Mouse (Mus musculus): ENCODE results near the gene Olfr457. TPM values are rescaled to one million over a fixed set of nuclear protein-coding genes. Genes with fewer than 3 reads are reported as not detected.

The Olfr457 gene
- total and polyA plus RNA-seq, 2 experiments from 2014 or later, result not detected

DNA sequence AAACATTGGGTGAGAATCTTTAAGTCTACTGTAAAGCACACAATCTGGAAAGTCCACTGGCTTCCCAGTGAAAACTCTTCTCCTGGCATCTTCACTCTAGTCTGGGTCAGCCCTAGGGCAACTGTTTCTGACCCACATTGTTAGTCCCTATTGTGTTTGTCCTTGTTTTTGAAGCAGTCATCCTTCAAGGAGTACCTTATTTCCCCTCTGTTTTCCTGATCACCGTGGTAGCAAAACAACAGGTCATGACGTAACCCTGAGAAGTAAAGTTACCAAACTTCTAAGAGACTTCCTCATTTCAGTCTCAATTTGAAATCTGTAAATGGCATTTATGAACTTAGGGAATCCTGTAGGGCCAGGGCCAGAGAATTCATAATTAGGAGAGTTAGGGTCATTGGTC, 54.7 kb downstream of the Olfr457 start:
- no peaks in the 10 kb centered on the region for H3K36me3 ChIP-seq (replicated peaks; ENCODE audit: control insufficient read depth, insufficient read depth, low read length)
- ATAC-seq (ENCODE audit: insufficient read depth, low read depth) (no peak), DNase-seq (ENCODE audit: low spot score) (no peak)
- H3K27ac ChIP-seq (ENCODE audit: low read depth), result no peak overlapping the region
- WGBS, result 74% methylated on average over 2 of the region's 2 CpGs
- H3K27me3 ChIP-seq (ENCODE audit: control insufficient read depth, insufficient read depth, low read length), result no peaks in the 10 kb centered on the region
- H3K4me1 ChIP-seq (ENCODE audit: control insufficient read depth, insufficient read depth), result no peaks in the 10 kb centered on the region
- no peak for TF ChIP-seq CTCF (IDR thresholded peaks at IDR 0.05; ENCODE audit: low read depth)
- TF ChIP-seq EP300 (IDR thresholded peaks at IDR 0.05; ENCODE audit: low read depth), result no peak
- no peaks in the 10 kb centered on the region for H3K9me3 ChIP-seq (replicated peaks; ENCODE audit: control insufficient read depth, low read length)
- no peak overlapping the region for H3K4me3 ChIP-seq (ENCODE audit: low read depth, low read length)
- no peak overlapping the region for H3K9ac ChIP-seq (replicated peaks; ENCODE audit: low read depth, low read length)
- no peak overlapping the region for H3K4me2 ChIP-seq (ENCODE audit: low read depth, low read length)

DNA sequence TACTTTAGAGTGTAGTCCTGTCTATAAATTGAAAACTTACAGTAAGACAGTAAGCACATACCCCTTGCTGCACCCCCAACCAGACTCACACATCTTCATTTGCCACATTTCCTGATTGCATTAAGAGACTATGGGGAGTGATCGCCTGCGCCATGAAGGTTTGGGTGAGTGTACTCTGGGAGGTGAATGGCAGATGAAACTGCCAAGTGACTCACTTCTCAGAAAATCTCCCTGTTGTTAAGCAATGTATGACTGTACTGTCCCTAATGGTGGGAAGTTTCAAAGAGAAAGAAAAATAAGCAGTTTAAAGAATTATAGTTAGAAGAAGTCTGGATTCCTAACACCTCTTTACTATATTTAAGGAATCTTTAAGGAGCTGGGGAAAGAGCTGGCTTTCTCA, 56.7 kb downstream of the Olfr457 start:
- Histone ChIP-seq H3K9me3 (replicated peaks; ENCODE audit: control insufficient read depth, low read length) (no peaks in the 10 kb centered on the region), H3K27me3 (ENCODE audit: control insufficient read depth, insufficient read depth, low read length) (no peaks in the 10 kb centered on the region), H3K4me3 (ENCODE audit: low read depth, low read length) (no peak overlapping the region), H3K4me2 (ENCODE audit: low read depth, low read length) (no peak overlapping the region), H3K36me3 (replicated peaks; ENCODE audit: control insufficient read depth, insufficient read depth, low read length) (no peaks in the 10 kb centered on the region), H3K9ac (replicated peaks; ENCODE audit: low read depth, low read length) (no peak overlapping the region), H3K4me1 (ENCODE audit: control insufficient read depth, insufficient read depth) (no peaks in the 10 kb centered on the region), H3K27ac (ENCODE audit: low read depth) (no peak overlapping the region)
- TF ChIP-seq EP300 (IDR thresholded peaks at IDR 0.05; ENCODE audit: low read depth) (no peak), CTCF (IDR thresholded peaks at IDR 0.05; ENCODE audit: low read depth) (no peak)
- 84% methylated on average over 2 of the region's 2 CpGs for WGBS
- ATAC-seq (ENCODE audit: insufficient read depth, low read depth) (no peak), DNase-seq (ENCODE audit: low spot score) (no peak)

Other genes with a start within 250 kb of the Olfr457 start
- 27.8 and 32.4 TPM in 2 replicates for gene Gstk1, start 230.4 kb downstream of the Olfr457 start, total RNA-seq (2014; rRNA removed; ENCODE audit: low replicate concordance)
- 23.6 and 25.4 TPM in 2 replicates for gene Gstk1, start 230.4 kb downstream of the Olfr457 start, polyA plus RNA-seq (2015; fragmentation: Nextera tagmentation; extraction: Ambion mirVana)
- gene Tmem139, start 214.4 kb downstream of the Olfr457 start, total RNA-seq (2014; rRNA removed; ENCODE audit: low replicate concordance), result not detected in 2 replicates
- 0.10 and 0.26 TPM in 2 replicates for gene Tmem139, start 214.4 kb downstream of the Olfr457 start, polyA plus RNA-seq (2015; fragmentation: Nextera tagmentation; extraction: Ambion mirVana)
- 25.8 and 39.6 TPM in 2 replicates for gene Casp2, start 211.3 kb downstream of the Olfr457 start, total RNA-seq (2014; rRNA removed; ENCODE audit: low replicate concordance)
- 14.9 and 15.2 TPM in 2 replicates for gene Casp2, start 211.3 kb downstream of the Olfr457 start, polyA plus RNA-seq (2015; fragmentation: Nextera tagmentation; extraction: Ambion mirVana)
- gene Clcn1, start 189.7 kb downstream of the Olfr457 start, total RNA-seq (2014; rRNA removed; ENCODE audit: low replicate concordance), result 0.04 TPM in 1 of 2 replicates, not detected in the other
- gene Clcn1, start 189.7 kb downstream of the Olfr457 start, polyA plus RNA-seq (2015; fragmentation: Nextera tagmentation; extraction: Ambion mirVana), result 0.44 and 0.64 TPM in 2 replicates
- 0.88 and 1.4 TPM in 2 replicates for gene Fam131b, start 151.7 kb downstream of the Olfr457 start, total RNA-seq (2014; rRNA removed; ENCODE audit: low replicate concordance)
- gene Fam131b, start 151.7 kb downstream of the Olfr457 start, polyA plus RNA-seq (2015; fragmentation: Nextera tagmentation; extraction: Ambion mirVana), result 0.08 TPM in 2 replicates
- 96.2 and 140 TPM in 2 replicates for gene Zyx, start 126.7 kb downstream of the Olfr457 start, total RNA-seq (2014; rRNA removed; ENCODE audit: low replicate concordance)
- 86.4 and 89.9 TPM in 2 replicates for gene Zyx, start 126.7 kb downstream of the Olfr457 start, polyA plus RNA-seq (2015; fragmentation: Nextera tagmentation; extraction: Ambion mirVana)
- gene Epha1, start 103.1 kb downstream of the Olfr457 start, total RNA-seq (2014; rRNA removed; ENCODE audit: low replicate concordance), result 0.35 TPM in 1 of 2 replicates, not detected in the other
- 0.33 and 0.48 TPM in 2 replicates for gene Epha1, start 103.1 kb downstream of the Olfr457 start, polyA plus RNA-seq (2015; fragmentation: Nextera tagmentation; extraction: Ambion mirVana)
- not detected in 2 replicates for gene Tas2r143, start 76.1 kb downstream of the Olfr457 start, total RNA-seq (2014; rRNA removed; ENCODE audit: low replicate concordance)
- gene Tas2r143, start 76.1 kb downstream of the Olfr457 start, polyA plus RNA-seq (2015; fragmentation: Nextera tagmentation; extraction: Ambion mirVana), result not detected in 2 replicates
- gene Tas2r135, start 70.9 kb downstream of the Olfr457 start, total RNA-seq (2014; rRNA removed; ENCODE audit: low replicate concordance), result not detected in 2 replicates
- gene Tas2r135, start 70.9 kb downstream of the Olfr457 start, polyA plus RNA-seq (2015; fragmentation: Nextera tagmentation; extraction: Ambion mirVana), result not detected in 2 replicates
- gene Tas2r126, start 41.8 kb downstream of the Olfr457 start, total RNA-seq (2014; rRNA removed; ENCODE audit: low replicate concordance), result not detected in 2 replicates
- gene Tas2r126, start 41.8 kb downstream of the Olfr457 start, polyA plus RNA-seq (2015; fragmentation: Nextera tagmentation; extraction: Ambion mirVana), result not detected in 2 replicates
- not detected in 2 replicates for gene Olfr458, start 11.1 kb downstream of the Olfr457 start, total RNA-seq (2014; rRNA removed; ENCODE audit: low replicate concordance)
- gene Olfr458, start 11.1 kb downstream of the Olfr457 start, polyA plus RNA-seq (2015; fragmentation: Nextera tagmentation; extraction: Ambion mirVana), result not detected in 2 replicates
- not detected in 2 replicates for gene Olfr456, start 10.9 kb upstream of the Olfr457 start, total RNA-seq (2014; rRNA removed; ENCODE audit: low replicate concordance)
- not detected in 2 replicates for gene Olfr456, start 10.9 kb upstream of the Olfr457 start, polyA plus RNA-seq (2015; fragmentation: Nextera tagmentation; extraction: Ambion mirVana)
- gene Olfr455, start 71.3 kb upstream of the Olfr457 start, total RNA-seq (2014; rRNA removed; ENCODE audit: low replicate concordance), result not detected in 2 replicates
- gene Olfr455, start 71.3 kb upstream of the Olfr457 start, polyA plus RNA-seq (2015; fragmentation: Nextera tagmentation; extraction: Ambion mirVana), result not detected in 2 replicates
- gene Tcaf3, start 121.4 kb upstream of the Olfr457 start, total RNA-seq (2014; rRNA removed; ENCODE audit: low replicate concordance), result not detected in 2 replicates
- gene Tcaf3, start 121.4 kb upstream of the Olfr457 start, polyA plus RNA-seq (2015; fragmentation: Nextera tagmentation; extraction: Ambion mirVana), result not detected in 2 replicates
- 2.0 and 2.7 TPM in 2 replicates for gene Tcaf2, start 168.9 kb upstream of the Olfr457 start, total RNA-seq (2014; rRNA removed; ENCODE audit: low replicate concordance)
- gene Tcaf2, start 168.9 kb upstream of the Olfr457 start, polyA plus RNA-seq (2015; fragmentation: Nextera tagmentation; extraction: Ambion mirVana), result 1.2 and 1.5 TPM in 2 replicates
- 35.7 and 45.1 TPM in 2 replicates for gene Tcaf1, start 233.8 kb upstream of the Olfr457 start, total RNA-seq (2014; rRNA removed; ENCODE audit: low replicate concordance)
- gene Tcaf1, start 233.8 kb upstream of the Olfr457 start, polyA plus RNA-seq (2015; fragmentation: Nextera tagmentation; extraction: Ambion mirVana), result 23.9 and 24.8 TPM in 2 replicates

Measured in heart, postnatal 0 days (tissue).